8 mouse cellular contexts compared by ENCODE assay signal in the genomic region with DNA sequence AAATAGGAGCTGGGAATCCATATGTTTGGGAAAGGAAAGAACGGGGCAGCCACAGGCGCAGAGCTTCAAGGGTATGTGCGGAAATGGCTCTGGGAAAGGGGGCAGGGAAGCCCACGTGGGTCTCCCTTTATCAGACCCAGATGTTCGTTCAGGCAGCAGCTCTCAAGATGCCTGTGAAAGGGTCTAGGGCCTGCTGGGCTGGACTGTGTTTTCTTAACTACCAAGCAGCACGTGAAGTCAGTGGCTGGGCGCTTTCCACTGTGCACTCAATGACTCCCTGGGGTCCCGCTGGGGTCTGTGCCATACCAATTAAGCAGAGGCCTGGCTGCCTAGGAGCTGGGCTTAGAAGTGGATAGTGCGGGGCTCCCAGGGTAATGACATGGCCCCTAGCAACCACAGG. TPM values are rescaled to one million over a fixed set of nuclear protein-coding genes. Genes with fewer than 3 reads are reported as not detected.
A peak's percentile ranks its signal among the peaks of the same experiment; 100 is the strongest.
DNase-seq lines count a peak whose midpoint lies in the region; ATAC-seq and TF ChIP-seq lines count a peak whose summit lies in the region.

No protein-coding gene starts in this region.

- no peak overlapping the region for H3K9ac ChIP-seq in hindbrain, postnatal 0 days (replicated peaks; ENCODE audit: low read length)
- no peak overlapping the region for H3K9ac ChIP-seq in neural tube, embryonic 12.5 days

- H3K4me2 ChIP-seq in hindbrain, postnatal 0 days (ENCODE audit: low read depth, low read length): peak overlapping the region; percentile 25; the same call in 1 of the 2 replicates
- peak overlapping the region; percentile 51 for H3K4me2 ChIP-seq in neural tube, embryonic 12.5 days (replicated peaks)

- ATAC-seq in hindbrain, postnatal 0 days: peak; percentile 87
- peak; percentile 95 for ATAC-seq in neural tube, embryonic 12.5 days (ENCODE audit: low FRiP score, low read depth)

- H3K27me3 ChIP-seq in hindbrain, postnatal 0 days (ENCODE audit: insufficient read depth, low read length): no peaks in the 10 kb centered on the region
- no peaks in the 10 kb centered on the region for H3K27me3 ChIP-seq in neural tube, embryonic 12.5 days (replicated peaks)

- H3K4me1 ChIP-seq in hindbrain, postnatal 0 days (ENCODE audit: insufficient read depth, low read length): peaks cover 15% of the 10 kb centered on the region
- peaks cover 28% of the 10 kb centered on the region for H3K4me1 ChIP-seq in neural tube, embryonic 12.5 days

- no peak for TF ChIP-seq CTCF in hindbrain, postnatal 0 days (IDR thresholded peaks at IDR 0.05; ENCODE audit: low read depth)

- no peaks in the 10 kb centered on the region for H3K36me3 ChIP-seq in hindbrain, postnatal 0 days (ENCODE audit: insufficient read depth, low read length)
- no peaks in the 10 kb centered on the region for H3K36me3 ChIP-seq in neural tube, embryonic 12.5 days

- WGBS in hindbrain, postnatal 0 days: 7% methylated on average over 9 of the region's 9 CpGs
- WGBS in neural tube, embryonic 12.5 days: 0% methylated on average over 9 of the region's 9 CpGs

- peak; percentile 72 to 87 for DNase-seq in cerebellum, postnatal 10 days
- no peak for DNase-seq in cerebellum, adult 18-20 months
- peak; percentile 22 for DNase-seq in right cerebral cortex, postnatal 4 days
- no peak for DNase-seq in right cerebral cortex, adult 2 months (ENCODE audit: low spot score in 2 of 2)
- peak; percentile 82 for DNase-seq in gastrocnemius, postnatal 10 days
- DNase-seq in hindbrain, postnatal 0 days (ENCODE audit: low spot score): peak; percentile 81
- DNase-seq in urinary bladder, postnatal 10 days (ENCODE audit: low spot score): no peak

- no peak overlapping the region for H3K4me3 ChIP-seq in hindbrain, postnatal 0 days (ENCODE audit: low read length)
- H3K4me3 ChIP-seq in neural tube, embryonic 12.5 days: no peak overlapping the region

- H3K9me3 ChIP-seq in hindbrain, postnatal 0 days (ENCODE audit: low read length): no peaks in the 10 kb centered on the region
- no peaks in the 10 kb centered on the region for H3K9me3 ChIP-seq in neural tube, embryonic 12.5 days

- H3K27ac ChIP-seq in hindbrain, postnatal 0 days: peak overlapping the region; percentile 72
- peak overlapping the region; percentile 63 for H3K27ac ChIP-seq in neural tube, embryonic 12.5 days

RNA-seq across cellular contexts. Expression of a gene that starts 33.9 kb away (rescaled TPM):
- total RNA-seq in gastrocnemius, postnatal 10 days (2021): 10 to 100 TPM; 42.6 to 51.8 TPM
- total RNA-seq in hindbrain, postnatal 0 days (2014; rRNA removed): 87.2 and 112 TPM in 2 replicates
- polyA plus RNA-seq in hindbrain, postnatal 0 days (2015; fragmentation: Nextera tagmentation; extraction: Ambion mirVana): 103 and 106 TPM in 2 replicates
- 81.4 and 84.1 TPM in 2 replicates for polyA plus RNA-seq in neural tube, embryonic 12.5 days (2016; fragmentation: Nextera tagmentation; extraction: Ambion mirVana)

RNA-seq across cellular contexts. Expression of a gene that starts 44.8 kb away (rescaled TPM):
- not detected for total RNA-seq in gastrocnemius, postnatal 10 days (2021)
- total RNA-seq in hindbrain, postnatal 0 days (2014; rRNA removed): 2.0 and 7.2 TPM in 2 replicates
- polyA plus RNA-seq in hindbrain, postnatal 0 days (2015; fragmentation: Nextera tagmentation; extraction: Ambion mirVana): 3.9 and 5.5 TPM in 2 replicates
- 0.47 and 0.69 TPM in 2 replicates for polyA plus RNA-seq in neural tube, embryonic 12.5 days (2016; fragmentation: Nextera tagmentation; extraction: Ambion mirVana)

Comparison
In these comparisons a context has a peak if more than half of its experiments do, and no peak if none do; other contexts are left out.
1. DNase-seq: peak in cerebellum, postnatal 10 days (2 of 2), right cerebral cortex, postnatal 4 days (single experiment), gastrocnemius, postnatal 10 days (single experiment) and hindbrain, postnatal 0 days (single experiment); none in cerebellum, adult 18-20 months (0 of 2), right cerebral cortex, adult 2 months (0 of 2) and urinary bladder, postnatal 10 days (single experiment).